Mouse (Mus musculus) MEL (cell line): ENCODE results near the gene Angptl8.

Source experiments
- BHLHE40 ChIP-seq: IDR thresholded peaks from 2 replicates; pipeline ENCODE4 v1.6.1; 2012; ENCODE audit warnings: low read depth, mild to moderate bottlenecking, inconsistent platforms, low read length, improper control_type of control experiment, borderline replicate concordance
- CHD1 ChIP-seq: IDR thresholded peaks from 2 replicates; pipeline ENCODE4 v1.6.1; 2012; ENCODE audit warnings: low read depth, mild to moderate bottlenecking, inconsistent platforms, low read length, improper control_type of control experiment
- CHD2 ChIP-seq: IDR thresholded peaks from 2 replicates; pipeline ENCODE4 v1.6.1; 2011; ENCODE audit warnings: low read length, improper control_type of control experiment
- CTCF ChIP-seq, 3 experiments: IDR thresholded peaks in 2 of 3; conservative IDR thresholded peaks in 1 of 3; 2 replicates each; pipeline ENCODE4 v1.5.1; 2011 to 2012; ENCODE audit warnings: low read length in 3 of 3, low read depth in 2 of 3, mild to moderate bottlenecking in 2 of 3, improper control_type of control experiment in 1 of 3, inconsistent platforms in 1 of 3, mixed read lengths in 1 of 3, moderate library complexity in 1 of 3; ENCODE audit not compliant: control insufficient read depth in 1 of 3, insufficient read depth in 1 of 3, poor library complexity in 1 of 3, severe bottlenecking in 1 of 3
- EP300 ChIP-seq, 2 experiments: IDR thresholded peaks; 2 replicates each; pipeline ENCODE4 v1.6.1; 2011; ENCODE audit warnings: improper control_type of control experiment in 2 of 2, low read length in 2 of 2, low read depth in 1 of 2, mild to moderate bottlenecking in 1 of 2
- GABPA ChIP-seq: IDR thresholded peaks from 2 replicates; pipeline ENCODE4 v1.6.1; 2012; ENCODE audit warnings: low read depth, mild to moderate bottlenecking, inconsistent platforms, low read length, improper control_type of control experiment, moderate library complexity
- HCFC1 ChIP-seq: IDR thresholded peaks from 2 replicates; pipeline ENCODE4 v1.6.1; 2012; ENCODE audit warnings: low read depth, mild to moderate bottlenecking, inconsistent platforms, low read length, improper control_type of control experiment, moderate library complexity
- POLR2A ChIP-seq, 2 experiments: IDR thresholded peaks; 2 replicates each; pipeline ENCODE4 v1.6.1; 2011 to 2012; ENCODE audit warnings: low read length in 2 of 2, mild to moderate bottlenecking in 2 of 2, control low read depth in 1 of 2, improper control_type of control experiment in 1 of 2, low read depth in 1 of 2, moderate library complexity in 1 of 2; ENCODE audit not compliant: control insufficient read depth in 1 of 2, insufficient read depth in 1 of 2, poor library complexity in 1 of 2
- RAD21 ChIP-seq: IDR thresholded peaks from 2 replicates; pipeline ENCODE4 v1.6.1; 2011; ENCODE audit warnings: mild to moderate bottlenecking, low read depth, low read length, improper control_type of control experiment
- SMC3 ChIP-seq: IDR thresholded peaks from 2 replicates; pipeline ENCODE4 v1.6.1; 2011; ENCODE audit warnings: low read depth, low read length, improper control_type of control experiment
- TAL1 ChIP-seq: IDR thresholded peaks from 2 replicates; pipeline ENCODE4 v1.6.1; 2012; ENCODE audit warnings: mild to moderate bottlenecking, inconsistent platforms, low read length, moderate library complexity, mixed read lengths
- TBP ChIP-seq: IDR thresholded peaks from 2 replicates; pipeline ENCODE4 v1.8.0; 2011; ENCODE audit warnings: low read depth, low read length, improper control_type of control experiment
- UBTF ChIP-seq: IDR thresholded peaks from 2 replicates; pipeline ENCODE4 v1.6.1; 2012; ENCODE audit warnings: low read depth, mild to moderate bottlenecking, inconsistent platforms, low read length, improper control_type of control experiment, moderate library complexity, borderline replicate concordance; ENCODE audit not compliant: insufficient read depth
- ZMIZ1 ChIP-seq: IDR thresholded peaks from 2 replicates; pipeline ENCODE4 v1.6.1; 2012; ENCODE audit warnings: low read depth, mild to moderate bottlenecking, inconsistent platforms, low read length, improper control_type of control experiment, moderate library complexity

DNA sequence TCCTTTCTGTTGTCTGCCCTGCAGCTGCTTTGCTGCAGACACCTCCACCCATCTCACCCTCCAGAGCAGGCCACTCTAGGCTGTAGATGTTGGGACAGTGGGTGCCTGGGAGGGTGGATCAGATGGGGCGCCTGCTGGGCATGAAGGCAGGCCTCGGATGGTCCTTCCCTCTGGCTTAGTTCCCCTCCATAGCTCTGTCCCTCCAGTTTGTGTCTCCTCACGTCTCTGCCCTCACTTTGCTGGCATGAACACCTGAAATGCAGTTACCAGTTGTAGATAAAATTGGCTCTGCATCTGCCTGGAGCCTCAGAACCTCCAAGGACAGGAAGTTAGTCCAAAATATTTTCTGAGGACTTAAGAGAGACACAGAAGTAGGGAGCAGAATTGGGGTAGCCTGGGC lies 38.4 kb upstream of the Angptl8 start:
- no peak for TF ChIP-seq SMC3
- TF ChIP-seq ZMIZ1: no peak
- TF ChIP-seq EP300 (IDR thresholded peaks at IDR 0.05; ENCODE audit: low read depth in 1 of 2, low read length in 2 of 2): no peak
- TF ChIP-seq BHLHE40: no peak
- TF ChIP-seq UBTF: no peak
- TF ChIP-seq CHD2: no peak
- TF ChIP-seq GABPA: no peak
- no peak for TF ChIP-seq TBP
- no peak for TF ChIP-seq TAL1
- TF ChIP-seq CTCF (IDR thresholded peaks at IDR 0.05 in 2 of 3, conservative IDR thresholded peaks at IDR 0.05 in 1 of 3; ENCODE audit: control insufficient read depth in 1 of 3, insufficient read depth in 1 of 3, low read depth in 2 of 3, low read length in 3 of 3, poor library complexity in 1 of 3, severe bottlenecking in 1 of 3): no peak
- no peak for TF ChIP-seq POLR2A (IDR thresholded peaks at IDR 0.05; ENCODE audit: control insufficient read depth in 1 of 2, insufficient read depth in 1 of 2, low read depth in 1 of 2, low read length in 2 of 2, poor library complexity in 1 of 2)
- TF ChIP-seq HCFC1: no peak
- no peak for TF ChIP-seq CHD1
- TF ChIP-seq RAD21: no peak
